27 mouse cellular contexts compared by ENCODE assay signal in the genomic region with DNA sequence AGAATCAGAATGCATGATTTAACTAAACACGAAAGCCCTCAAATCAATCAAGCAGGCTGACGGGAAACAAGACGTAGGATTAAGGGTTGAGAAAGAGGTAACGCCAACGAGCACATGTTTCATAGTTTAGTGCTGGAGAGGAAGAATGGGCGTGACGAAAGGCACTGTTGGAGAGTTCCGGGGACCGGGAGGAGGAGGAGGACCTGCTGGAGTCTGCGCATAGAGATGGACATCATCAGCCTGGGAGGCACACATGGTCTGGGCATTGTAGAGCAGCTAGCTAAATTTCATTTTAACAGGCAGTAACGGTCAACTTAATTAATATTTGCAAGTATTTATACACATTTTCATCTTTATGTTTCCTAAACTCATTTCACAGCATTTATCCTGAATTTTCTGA. TPM values are rescaled to one million over a fixed set of nuclear protein-coding genes. Genes with fewer than 3 reads are reported as not detected.
DNase-seq lines count a peak whose midpoint lies in the region; ATAC-seq and TF ChIP-seq lines count a peak whose summit lies in the region.
"Had no signal": no experiment of that assay in that cellular context is flagged by ENCODE, and none has a peak within 500 bp of the region (broad histone marks: within the 10 kb centered on the region; RNA-seq: fewer than 3 reads in every experiment).

No protein-coding gene starts in this region.

- WGBS in hindbrain, embryonic 15.5 days = 45% methylated on average over 11 of the region's 11 CpGs
- 72% methylated on average over 11 of the region's 11 CpGs for WGBS in hindbrain, embryonic 10.5 days
- 71% methylated on average over 11 of the region's 11 CpGs for WGBS in kidney, embryonic 15.5 days
- 44% methylated on average over 11 of the region's 11 CpGs for WGBS in midbrain, postnatal 0 days
- 82% methylated on average over 11 of the region's 11 CpGs for WGBS in midbrain, embryonic 10.5 days

- H3K4me2 ChIP-seq in hindbrain, embryonic 15.5 days = peak overlapping the region; percentile 4; the same call in 1 of the 2 replicates
- H3K4me2 ChIP-seq in kidney, embryonic 15.5 days = no peak overlapping the region
- H3K4me2 ChIP-seq in midbrain, postnatal 0 days (ENCODE audit: low read depth, low read length, poor library complexity, severe bottlenecking) = 0 out of 2 replicates have a peak overlapping the region, but pooled peaks have one; percentile 2
- H3K4me2 ChIP-seq: forebrain, embryonic 13.5 days; heart, embryonic 13.5 days; hindbrain, embryonic 12.5 days had no signal

- no peaks in the 10 kb centered on the region for H3K9me3 ChIP-seq in hindbrain, embryonic 15.5 days
- H3K9me3 ChIP-seq in hindbrain, embryonic 10.5 days = no peaks in the 10 kb centered on the region
- no peaks in the 10 kb centered on the region for H3K9me3 ChIP-seq in kidney, embryonic 15.5 days (replicated peaks)
- H3K9me3 ChIP-seq in midbrain, postnatal 0 days (ENCODE audit: low read length) = no peaks in the 10 kb centered on the region
- no peaks in the 10 kb centered on the region for H3K9me3 ChIP-seq in midbrain, embryonic 10.5 days (replicated peaks)
- H3K9me3 ChIP-seq: forebrain, embryonic 10.5 days; forebrain, embryonic 13.5 days; heart, embryonic 10.5 days; heart, embryonic 13.5 days; hindbrain, embryonic 12.5 days had no signal

- H3K9ac ChIP-seq in hindbrain, embryonic 15.5 days = no peak overlapping the region
- H3K9ac ChIP-seq in kidney, embryonic 15.5 days = no peak overlapping the region
- no peak overlapping the region for H3K9ac ChIP-seq in midbrain, postnatal 0 days (replicated peaks; ENCODE audit: low read length, poor library complexity, severe bottlenecking)
- H3K9ac ChIP-seq: forebrain, embryonic 13.5 days; heart, embryonic 13.5 days; hindbrain, embryonic 12.5 days had no signal

- no peaks in the 10 kb centered on the region for H3K27me3 ChIP-seq in hindbrain, embryonic 15.5 days
- no peaks in the 10 kb centered on the region for H3K27me3 ChIP-seq in hindbrain, embryonic 10.5 days (ENCODE audit: insufficient read depth, poor library complexity, severe bottlenecking)
- H3K27me3 ChIP-seq in kidney, embryonic 15.5 days = no peaks in the 10 kb centered on the region
- H3K27me3 ChIP-seq in midbrain, postnatal 0 days (ENCODE audit: insufficient read depth, low read length) = no peaks in the 10 kb centered on the region
- H3K27me3 ChIP-seq in midbrain, embryonic 10.5 days (ENCODE audit: low read depth, poor library complexity, severe bottlenecking) = no peaks in the 10 kb centered on the region
- H3K27me3 ChIP-seq: forebrain, embryonic 13.5 days; heart, embryonic 13.5 days; hindbrain, embryonic 12.5 days had no signal

- DNase-seq in hindbrain, embryonic 10.5 days (ENCODE audit: low spot score) = no peak
- no peak for DNase-seq in kidney, adult 18-20 months
- no peak for DNase-seq in midbrain, postnatal 0 days (ENCODE audit: low spot score)
- DNase-seq in midbrain, embryonic 10.5 days (ENCODE audit: low spot score) = no peak
- DNase-seq in cerebellum, postnatal 4 days (ENCODE audit: low spot score in 2 of 2) = no peak
- DNase-seq: adrenal gland, adult 8-10 months; adrenal gland, postnatal 25 days; cerebellum, adult 11-12 months; cerebellum, adult 8-10 months; cerebellum, postnatal 10 days; cerebellum, postnatal 36 days; gastrocnemius, postnatal 10 days; gastrocnemius, postnatal 36 days; heart, adult 2 months; heart, postnatal 14 days; heart, postnatal 4 days had no signal

- TF ChIP-seq CTCF in midbrain, postnatal 0 days (IDR thresholded peaks at IDR 0.05) = no peak

- H3K4me1 ChIP-seq in hindbrain, embryonic 15.5 days (replicated peaks) = no peaks in the 10 kb centered on the region
- no peaks in the 10 kb centered on the region for H3K4me1 ChIP-seq in hindbrain, embryonic 10.5 days (replicated peaks)
- no peaks in the 10 kb centered on the region for H3K4me1 ChIP-seq in kidney, embryonic 15.5 days
- no peaks in the 10 kb centered on the region for H3K4me1 ChIP-seq in midbrain, postnatal 0 days (ENCODE audit: insufficient read depth, low read length)
- no peaks in the 10 kb centered on the region for H3K4me1 ChIP-seq in midbrain, embryonic 10.5 days
- H3K4me1 ChIP-seq: forebrain, embryonic 10.5 days; forebrain, embryonic 13.5 days; heart, embryonic 10.5 days; heart, embryonic 13.5 days; hindbrain, embryonic 12.5 days had no signal

- no peak overlapping the region for H3K4me3 ChIP-seq in hindbrain, embryonic 15.5 days
- H3K4me3 ChIP-seq in hindbrain, embryonic 10.5 days = no peak overlapping the region
- no peak overlapping the region for H3K4me3 ChIP-seq in kidney, embryonic 15.5 days (replicated peaks)
- H3K4me3 ChIP-seq in midbrain, postnatal 0 days (ENCODE audit: low read depth, low read length) = no peak overlapping the region
- H3K4me3 ChIP-seq in midbrain, embryonic 10.5 days = no peak overlapping the region
- H3K4me3 ChIP-seq: forebrain, embryonic 10.5 days; forebrain, embryonic 13.5 days; heart, adult 2 months; heart, embryonic 10.5 days; heart, embryonic 13.5 days; hindbrain, embryonic 12.5 days had no signal

- no peaks in the 10 kb centered on the region for H3K36me3 ChIP-seq in hindbrain, embryonic 15.5 days
- no peaks in the 10 kb centered on the region for H3K36me3 ChIP-seq in hindbrain, embryonic 10.5 days
- no peaks in the 10 kb centered on the region for H3K36me3 ChIP-seq in kidney, embryonic 15.5 days
- H3K36me3 ChIP-seq in midbrain, postnatal 0 days (ENCODE audit: insufficient read depth, low read length) = no peaks in the 10 kb centered on the region
- H3K36me3 ChIP-seq in midbrain, embryonic 10.5 days = no peaks in the 10 kb centered on the region
- H3K36me3 ChIP-seq: forebrain, embryonic 10.5 days; heart, embryonic 10.5 days; heart, embryonic 13.5 days; hindbrain, embryonic 12.5 days had no signal

- H3K27ac ChIP-seq in hindbrain, embryonic 15.5 days (replicated peaks) = no peak overlapping the region
- H3K27ac ChIP-seq in hindbrain, embryonic 10.5 days = no peak overlapping the region
- peak overlapping the region; percentile 45 for H3K27ac ChIP-seq in kidney, embryonic 15.5 days
- no peak overlapping the region for H3K27ac ChIP-seq in midbrain, postnatal 0 days (ENCODE audit: low read depth, low read length)
- no peak overlapping the region for H3K27ac ChIP-seq in midbrain, embryonic 10.5 days (replicated peaks)
- H3K27ac ChIP-seq: forebrain, embryonic 10.5 days; forebrain, embryonic 13.5 days; heart, adult 2 months; heart, embryonic 10.5 days; heart, embryonic 13.5 days; hindbrain, embryonic 12.5 days had no signal

- ATAC-seq in hindbrain, embryonic 15.5 days (ENCODE audit: low FRiP score, low read depth) = no peak
- peak; percentile 75; the same call in 1 of the 2 replicates for ATAC-seq in kidney, embryonic 15.5 days (replicated peaks; ENCODE audit: low FRiP score)
- ATAC-seq in midbrain, postnatal 0 days (ENCODE audit: low FRiP score) = no peak
- ATAC-seq: activated CD4-positive, CD25-positive, alpha-beta regulatory T cell, adult 4 months; forebrain, embryonic 13.5 days; forebrain, embryonic 16.5 days had no signal

RNA-seq across cellular contexts. Expression of a gene that starts 31.6 kb away (rescaled TPM):
- polyA plus RNA-seq in hindbrain, embryonic 15.5 days (2015; fragmentation: Nextera tagmentation; extraction: Ambion mirVana) = 9.7 and 14.7 TPM in 2 replicates
- polyA plus RNA-seq in hindbrain, embryonic 10.5 days (2016; fragmentation: Nextera tagmentation; extraction: Ambion mirVana) = 1.4 and 2.2 TPM in 2 replicates
- polyA plus RNA-seq in kidney, embryonic 15.5 days (2015; fragmentation: Nextera tagmentation; extraction: Ambion mirVana) = 0.51 and 0.67 TPM in 2 replicates
- 5.6 and 9.0 TPM in 2 replicates for total RNA-seq in midbrain, postnatal 0 days (2014; rRNA removed)
- polyA plus RNA-seq in midbrain, postnatal 0 days (2015; fragmentation: Nextera tagmentation; extraction: Ambion mirVana) = 6.5 and 7.9 TPM in 2 replicates
- 0.65 and 0.91 TPM in 2 replicates for polyA plus RNA-seq in midbrain, embryonic 10.5 days (2016; fragmentation: Nextera tagmentation; extraction: Ambion mirVana)
- total RNA-seq: gastrocnemius, adult 18-20 months; gastrocnemius, postnatal 36 days; granulocyte monocyte progenitor cell, adult 5-6 weeks had no signal
- polyA plus RNA-seq: activated CD4-positive, CD25-positive, alpha-beta regulatory T cell, adult 4 months had no signal
